Mouse (Mus musculus) urinary bladder, postnatal 36 days (tissue): ENCODE measurements around the gene Dennd6a.
"Not testable (repeated sequence)": the region's sequence is repeated elsewhere in the genome, so short reads cannot be mapped to it uniquely, and the experiment has no call there.

Experiments used
- DNase-seq, 2 experiments: peaks; one replicate each; pipeline ENCODE4 v3.0.0; 2022; ENCODE audit warnings: low spot score in 2 of 2, mixed read lengths in 1 of 2

Dennd6a gene

DNA sequence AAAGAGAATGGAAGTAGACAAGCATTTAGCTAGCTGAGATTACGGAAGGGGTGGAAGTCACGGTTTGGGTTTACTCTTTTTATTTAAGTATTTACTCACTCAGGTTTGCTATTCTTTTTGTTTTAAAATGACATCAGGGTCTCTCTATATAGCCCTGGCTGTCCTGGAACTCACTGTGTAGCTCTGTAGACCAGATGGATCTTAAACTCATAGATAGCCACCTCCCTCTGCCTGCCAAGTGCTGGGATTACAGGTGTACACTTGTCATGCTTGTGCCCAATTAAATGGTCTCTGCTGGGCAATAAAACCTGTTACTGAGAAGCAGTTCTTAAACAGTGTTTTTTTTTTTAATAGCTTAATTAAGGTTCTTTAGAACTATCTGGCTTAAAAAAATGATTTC is 66.3 kb downstream of the Dennd6a start:
- DNase-seq: no peak

DNA sequence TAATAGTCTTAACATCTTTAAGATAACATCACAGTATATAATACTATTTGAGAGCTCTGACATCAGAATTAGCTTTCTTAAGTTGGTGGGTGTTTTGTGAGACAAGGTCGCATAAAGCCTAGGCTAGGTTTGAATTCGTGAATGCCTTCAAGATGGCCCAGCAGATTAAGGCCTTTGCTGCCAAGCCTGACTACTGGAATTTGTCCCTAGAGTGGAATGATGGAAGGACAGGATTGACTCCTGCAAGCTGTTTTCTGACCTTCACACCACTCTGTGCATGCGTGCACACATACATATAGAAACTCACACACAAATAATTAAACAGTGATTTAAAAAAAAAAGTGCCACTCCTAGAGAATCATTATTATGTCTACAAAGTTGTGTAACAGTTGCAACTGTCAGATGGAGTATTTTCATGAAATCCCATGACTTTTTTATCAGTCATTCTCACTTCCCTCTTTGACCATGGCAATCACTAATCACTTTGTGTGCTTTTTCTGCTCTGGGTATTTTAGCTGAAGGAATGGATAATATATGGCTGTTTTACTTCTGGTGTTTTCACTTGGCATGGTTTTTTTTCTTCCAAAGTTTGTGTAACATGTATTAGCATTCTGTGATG is 69.5 kb downstream of the Dennd6a start:
- no peak for DNase-seq

DNA sequence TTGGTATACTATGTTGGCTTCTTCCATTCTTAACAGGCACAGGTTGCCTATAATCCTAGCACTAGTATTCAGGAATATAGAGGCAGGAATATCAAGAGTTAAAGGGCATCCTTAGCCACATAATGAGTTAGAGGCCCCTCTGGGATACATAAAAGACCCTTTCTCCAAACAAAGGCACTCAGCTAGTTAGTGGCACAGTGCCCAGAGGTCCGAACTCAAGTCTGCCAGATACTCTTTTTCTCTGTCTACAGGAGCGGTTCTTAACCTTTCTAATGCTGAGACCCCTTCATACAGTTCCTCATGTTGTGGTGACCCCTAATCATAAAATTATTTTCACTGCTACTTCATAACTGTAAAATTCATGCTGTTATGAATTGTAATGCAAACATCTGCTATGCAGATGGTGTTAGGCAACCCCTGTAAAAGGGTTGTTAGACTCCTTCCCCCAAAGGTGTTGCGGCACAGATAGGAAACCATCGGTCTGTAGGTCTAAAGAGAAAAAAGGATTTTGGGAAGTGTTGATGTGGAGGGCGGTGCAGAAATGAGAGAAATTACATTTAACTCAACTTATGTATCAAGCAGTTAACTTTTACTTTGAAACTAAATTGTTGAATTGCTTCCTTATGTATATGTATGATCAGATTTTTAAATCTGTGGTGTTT is 72.5 kb downstream of the Dennd6a start:
- no peak for DNase-seq

DNA sequence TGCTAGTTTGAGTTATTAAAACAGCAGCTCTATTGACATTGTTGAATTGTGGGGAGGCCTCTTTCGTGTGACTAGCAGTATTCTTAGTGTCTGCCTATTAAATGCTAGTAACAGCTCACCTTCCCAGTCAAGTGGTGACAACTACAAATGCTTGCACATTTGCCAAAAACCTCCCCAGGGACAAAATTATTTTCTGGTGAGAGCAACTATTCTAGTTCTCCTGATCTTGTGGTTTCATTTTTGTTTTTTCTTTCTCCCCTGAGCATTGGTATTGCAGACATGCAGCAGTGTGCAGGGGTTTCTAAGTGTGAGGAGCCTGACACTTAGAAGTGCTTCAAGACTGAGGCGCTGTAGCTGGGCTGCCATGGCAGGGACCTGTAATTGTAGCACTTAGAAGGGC is 74.2 kb downstream of the Dennd6a start:
- DNase-seq: no peak

DNA sequence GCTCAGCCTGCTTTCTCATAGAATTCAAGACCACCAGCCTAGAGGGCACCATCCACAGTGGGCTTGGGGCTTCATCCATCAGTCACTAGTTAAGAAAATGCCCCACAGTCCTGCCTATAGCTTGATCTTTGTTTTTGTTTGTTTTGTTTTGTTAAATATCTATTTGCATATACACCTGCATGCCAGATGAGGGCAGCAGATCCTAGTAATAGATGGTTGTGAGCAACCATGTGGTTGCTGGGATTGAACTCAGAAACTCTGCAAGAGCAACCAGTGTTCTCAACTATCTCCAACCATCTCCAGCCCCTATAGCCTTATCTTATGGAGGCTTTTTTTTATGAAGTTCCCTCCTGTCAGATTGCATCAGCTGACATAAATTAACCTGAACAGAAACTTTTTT is 78.2 kb downstream of the Dennd6a start:
- no peak for DNase-seq

DNA sequence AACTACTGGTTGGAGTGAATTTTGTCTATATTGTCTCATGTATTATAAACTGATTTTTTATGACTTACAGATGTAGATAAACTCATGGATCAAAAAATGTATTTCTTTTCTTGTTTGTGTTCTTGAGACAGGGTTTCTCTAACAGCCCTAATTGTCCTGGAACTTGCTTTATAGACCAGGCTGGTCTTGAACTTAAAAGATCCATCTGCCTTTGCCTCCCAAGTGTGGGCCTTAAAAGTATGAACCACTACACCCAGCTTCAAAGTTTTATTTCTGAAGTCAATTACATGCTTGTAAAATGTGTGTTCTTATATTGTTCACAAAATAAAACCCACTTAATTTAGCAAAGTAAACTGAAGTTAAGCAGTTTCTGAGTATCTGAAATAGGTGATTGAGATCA is 84.5 kb downstream of the Dennd6a start:
- no peak for DNase-seq

DNA sequence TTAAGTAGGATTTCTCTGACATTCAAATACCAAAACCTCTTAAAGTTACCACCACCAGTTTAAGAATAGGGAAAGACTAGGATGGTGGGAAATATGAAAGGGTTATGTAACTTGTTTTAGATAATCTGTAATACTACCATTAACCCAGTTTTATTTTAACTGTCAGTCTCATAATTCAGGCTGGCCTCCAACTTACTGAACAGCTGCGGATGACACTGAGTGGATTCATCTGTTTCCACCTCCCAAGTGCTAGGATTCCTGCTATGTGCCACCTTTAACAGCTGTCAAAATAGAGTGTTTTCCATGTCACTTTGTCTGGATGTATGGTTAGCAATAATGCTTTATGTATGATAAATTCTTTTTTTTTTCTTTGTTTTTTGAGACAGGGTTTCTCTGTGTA is 86.6 kb downstream of the Dennd6a start:
- DNase-seq: no peak

DNA sequence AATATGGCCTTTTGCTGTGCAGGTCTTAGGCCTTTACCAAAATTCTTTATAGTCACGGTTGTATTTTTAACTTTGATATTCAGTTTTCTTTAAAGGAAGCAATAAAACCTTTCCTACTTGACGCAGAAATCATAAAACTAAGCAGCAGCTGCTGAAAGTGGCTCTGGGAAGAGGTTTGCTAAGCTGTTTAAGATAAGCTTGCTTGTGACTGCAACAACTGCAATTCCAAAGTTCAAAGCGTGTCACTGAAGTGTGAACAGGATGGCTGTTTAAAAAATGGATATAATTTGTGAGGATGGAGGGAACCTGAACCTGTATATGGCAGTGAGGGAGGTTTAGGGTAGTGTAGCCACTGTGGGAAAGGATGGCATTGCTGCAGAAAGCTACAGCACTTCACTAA is 88.4 kb downstream of the Dennd6a start:
- DNase-seq: no peak

DNA sequence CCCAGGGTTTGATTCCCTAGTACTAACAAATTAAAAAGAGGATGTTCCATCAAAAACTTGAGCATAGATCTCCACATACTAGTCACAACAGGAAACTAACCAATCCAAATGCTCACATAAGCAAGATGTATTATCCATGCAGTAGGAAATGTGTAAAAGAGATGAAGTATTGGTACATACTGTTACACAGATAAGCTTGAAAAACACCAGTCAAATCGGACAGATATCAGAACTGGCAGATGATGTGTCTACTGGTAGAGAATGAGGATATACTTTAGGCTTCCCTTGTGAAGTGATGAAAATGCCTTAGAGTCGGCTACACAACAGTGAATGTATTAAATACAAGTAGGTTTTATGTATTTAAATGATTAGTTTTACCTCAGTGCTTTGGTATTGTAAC is 88.8 kb downstream of the Dennd6a start:
- DNase-seq: no peak

DNA sequence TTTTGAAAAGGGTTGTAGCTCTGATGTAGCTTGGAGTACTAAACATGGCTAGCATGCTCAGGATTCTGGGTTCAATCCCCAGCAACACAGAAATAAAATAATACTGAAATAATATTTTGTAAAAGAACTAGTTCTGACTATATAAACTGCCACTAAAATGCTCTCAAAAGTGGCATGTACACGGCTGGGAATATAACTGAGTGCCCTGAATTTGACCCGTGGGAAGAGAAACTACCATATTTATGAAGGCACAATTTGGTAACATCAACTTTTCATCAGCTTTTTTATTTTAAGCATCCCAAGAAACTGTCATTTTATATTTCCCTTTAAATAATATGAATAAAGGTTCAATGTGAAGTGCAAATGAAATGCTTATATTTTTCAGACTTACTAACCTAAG is 90.2 kb downstream of the Dennd6a start:
- no peak for DNase-seq

DNA sequence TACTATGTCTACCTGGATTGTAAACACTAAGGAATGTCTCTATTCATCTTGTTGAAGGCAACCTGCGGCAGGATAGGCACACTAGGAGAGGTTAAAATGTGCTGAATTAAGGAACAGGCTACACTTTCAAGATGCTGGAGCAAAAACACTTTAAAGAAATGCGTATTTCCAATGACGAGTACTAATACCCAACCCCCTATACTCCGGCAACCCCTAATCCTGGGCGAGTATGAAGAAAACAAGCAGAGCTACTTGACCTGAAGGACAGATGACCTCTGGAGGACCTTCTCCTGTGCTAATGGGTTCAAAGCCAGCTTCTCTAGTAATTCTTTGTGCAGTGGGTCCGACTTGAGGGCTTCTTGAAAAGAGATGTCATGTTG is 94.3 kb downstream of the Dennd6a start:
- DNase-seq: no peak

DNA sequence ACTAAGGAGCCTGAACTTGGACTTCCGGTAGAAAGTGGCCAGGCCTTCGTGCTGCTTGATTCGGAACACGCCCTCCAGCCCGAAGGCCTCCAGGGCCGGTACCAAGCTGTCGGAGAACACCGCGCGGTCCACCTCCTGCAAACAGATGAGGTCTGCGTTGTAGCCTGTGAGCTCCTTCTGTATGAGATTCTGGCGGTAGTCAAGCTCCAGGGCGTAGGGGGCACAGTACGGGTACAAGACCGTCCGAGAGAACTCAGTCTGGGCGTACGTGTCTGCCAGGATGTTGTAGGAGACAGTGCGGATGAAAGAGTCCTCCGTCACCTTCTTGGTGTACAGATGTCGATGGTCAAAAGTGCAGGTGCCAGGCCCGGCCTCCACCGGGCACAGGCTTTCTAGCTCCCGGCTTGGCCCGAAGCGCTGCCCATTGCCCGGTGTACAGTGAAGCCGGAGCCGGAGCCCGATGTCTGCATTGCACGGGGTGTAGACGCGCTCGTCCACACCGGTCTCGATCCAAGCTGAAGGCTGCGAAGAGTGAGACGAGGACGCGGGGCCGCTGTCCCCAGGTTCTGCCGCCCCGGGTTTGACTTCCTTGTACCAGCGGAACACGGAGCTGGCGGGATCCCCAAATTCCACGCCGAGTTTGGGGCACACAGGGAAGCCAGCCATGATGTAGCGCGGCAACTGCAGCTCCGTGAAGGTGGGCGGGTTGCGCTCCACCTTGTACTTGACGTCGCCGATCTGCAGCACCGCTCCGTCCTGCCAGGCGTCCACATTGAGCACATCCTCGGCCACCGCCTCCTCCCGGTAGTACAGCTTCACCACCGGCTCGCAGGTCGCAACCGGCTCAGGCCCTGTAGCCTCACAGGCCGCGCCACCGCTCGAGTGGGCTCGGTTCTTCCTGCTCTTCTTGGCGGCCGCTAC is 95.0 kb downstream of the Dennd6a start:
- peak; percentile 20 to 27 for DNase-seq

DNA sequence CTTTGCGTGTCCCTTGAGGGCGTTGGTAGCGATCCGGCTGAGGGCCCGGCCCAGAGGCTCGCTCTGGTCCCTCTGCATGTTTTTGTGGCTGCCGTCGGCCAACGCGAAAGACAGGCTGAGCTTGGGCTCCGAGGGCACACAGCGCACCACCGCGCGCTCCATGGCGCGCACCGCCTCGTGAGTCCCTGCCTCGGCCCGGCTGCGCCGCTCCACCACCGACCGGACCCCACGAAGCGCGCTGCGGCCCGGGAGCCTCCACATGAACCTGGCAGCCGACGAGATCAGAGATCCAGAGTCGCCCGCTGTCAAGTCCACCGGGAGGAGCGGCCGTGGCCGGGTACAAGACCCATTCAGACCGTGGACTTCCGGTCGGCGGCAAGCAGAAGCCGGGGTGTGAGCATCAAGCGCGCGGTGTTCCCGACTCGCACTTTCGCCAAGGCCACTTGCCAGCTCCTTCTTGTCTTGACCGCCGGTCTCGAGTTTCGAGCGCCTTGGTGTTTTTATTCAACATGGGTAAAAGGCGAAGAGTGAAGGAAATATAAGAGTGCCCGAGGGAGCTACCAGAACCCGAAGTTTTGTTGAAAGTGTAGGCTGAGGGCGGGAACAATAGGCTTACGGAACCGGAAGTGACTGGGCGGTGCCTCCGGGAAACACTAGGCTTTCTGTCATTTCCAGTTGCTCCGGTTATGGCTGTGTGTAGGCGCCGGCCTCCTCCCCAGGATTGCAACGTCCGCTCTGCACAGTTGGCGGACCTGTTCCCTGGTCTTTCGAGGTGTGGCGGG is 95.8 kb downstream of the Dennd6a start, which contains the start of gene Pde12:
Gene Pde12 (minus strand): TSS at position 592 of the 782 bp plus-strand sequence.
- peak; percentile 85 to 89 for DNase-seq

DNA sequence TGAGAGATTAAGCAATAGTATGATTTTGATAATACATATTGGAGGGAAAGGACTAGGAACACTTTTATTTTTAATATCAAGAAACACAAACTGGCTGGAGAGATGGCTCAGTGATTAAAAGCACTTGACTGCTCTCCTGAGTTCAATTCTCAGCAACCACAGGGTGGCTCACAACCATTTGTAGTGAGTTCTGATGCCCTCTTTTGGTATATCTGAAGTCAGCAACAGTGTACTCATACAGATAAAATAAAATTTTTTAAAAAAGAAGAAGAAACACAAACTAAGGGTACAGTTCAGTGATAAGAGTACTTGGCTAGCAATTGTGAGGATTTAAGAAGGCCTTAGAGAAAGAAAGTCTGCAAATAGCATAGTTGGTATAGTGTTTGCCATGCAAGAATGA is 97.3 kb downstream of the Dennd6a start:
- DNase-seq: no peak

DNA sequence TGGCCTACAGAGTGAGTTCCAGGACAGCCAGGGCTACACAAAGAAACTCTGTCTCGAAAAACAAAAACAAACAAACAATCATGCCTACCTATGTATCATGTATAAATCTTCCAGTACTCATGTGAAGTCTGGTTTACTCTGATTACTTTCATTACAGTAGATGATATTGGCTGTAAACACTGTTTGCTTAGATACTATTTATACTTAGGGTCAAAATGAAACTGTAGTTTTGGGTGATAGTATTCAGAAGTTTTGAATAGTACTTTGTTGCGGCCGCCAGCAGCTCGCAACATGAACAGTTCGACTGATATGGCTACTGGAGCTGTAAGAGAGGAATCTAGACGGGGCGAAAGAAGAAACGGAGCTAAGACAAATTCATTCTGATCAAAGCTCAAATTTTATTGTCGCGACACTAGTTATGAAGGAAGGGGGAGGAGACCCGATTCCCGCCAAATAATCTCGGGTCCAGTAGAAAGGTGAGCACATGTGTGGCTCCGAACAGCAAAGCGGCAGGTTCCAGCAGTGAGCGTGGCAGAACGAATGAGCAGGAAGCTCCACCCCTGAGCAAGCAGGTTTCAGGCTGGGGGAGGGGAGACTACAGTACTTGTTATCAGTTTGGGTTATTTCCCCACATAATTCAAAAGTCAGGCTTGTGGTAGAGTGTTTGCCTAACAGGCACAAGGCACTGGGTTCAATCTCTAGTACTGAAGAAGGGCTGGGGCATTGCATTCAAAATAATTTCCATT is 98.4 kb downstream of the Dennd6a start:
- DNase-seq: not testable (repeated sequence)

DNA sequence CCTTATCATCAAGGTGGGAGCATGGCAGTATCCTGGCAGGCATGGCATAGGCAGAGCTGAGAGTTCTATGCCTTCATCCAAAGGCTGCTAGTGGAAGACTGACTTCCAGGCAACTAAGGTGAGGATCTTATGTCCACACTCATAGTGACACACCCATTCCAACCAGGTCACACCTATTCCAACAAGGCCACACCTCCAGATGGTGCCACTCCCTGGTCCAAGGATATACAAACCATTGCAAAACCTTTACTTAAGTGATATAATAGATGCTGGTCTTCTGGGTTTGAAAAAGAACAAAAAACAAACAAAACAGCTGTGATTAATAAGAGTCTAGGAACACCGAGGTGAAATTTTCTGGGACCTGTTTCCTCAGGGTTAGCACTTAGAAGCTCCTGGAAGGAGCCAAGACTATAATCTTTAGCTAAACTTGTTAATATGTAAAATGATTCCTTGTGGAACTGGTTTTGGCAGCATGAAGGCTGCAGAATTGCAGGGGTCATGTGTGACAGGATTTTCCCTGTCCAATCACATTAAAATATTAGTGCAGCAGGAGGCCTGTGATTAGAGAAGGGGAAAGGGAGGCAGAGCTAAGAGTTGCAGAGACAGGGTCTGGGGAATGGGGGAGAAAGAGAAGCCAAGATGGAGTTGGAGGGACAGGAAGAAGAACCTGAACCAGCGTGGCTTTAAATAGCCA is 101.0 kb downstream of the Dennd6a start:
- DNase-seq: not testable (repeated sequence)

DNA sequence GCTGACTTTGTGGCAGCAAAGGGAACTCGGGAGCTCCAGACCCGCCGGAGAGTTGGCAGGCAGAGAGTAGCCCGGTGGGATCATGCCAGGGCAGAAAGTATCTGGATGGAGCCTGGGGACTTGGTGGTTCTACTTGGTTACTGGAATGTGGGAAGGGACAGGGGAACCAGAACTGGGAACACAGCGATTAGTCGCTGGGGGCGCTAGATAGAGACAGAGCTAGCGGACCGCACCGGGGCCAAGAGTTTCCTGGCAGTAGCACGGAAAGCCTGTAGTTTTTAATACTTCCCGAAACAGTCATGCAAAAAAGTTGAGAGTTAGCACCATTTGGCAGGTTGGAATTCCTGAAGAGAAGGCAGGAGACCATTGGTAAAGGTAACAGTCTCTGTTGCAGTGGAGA is 101.7 kb downstream of the Dennd6a start:
- peak in 1 of 2 experiments; percentile 9 for DNase-seq

DNA sequence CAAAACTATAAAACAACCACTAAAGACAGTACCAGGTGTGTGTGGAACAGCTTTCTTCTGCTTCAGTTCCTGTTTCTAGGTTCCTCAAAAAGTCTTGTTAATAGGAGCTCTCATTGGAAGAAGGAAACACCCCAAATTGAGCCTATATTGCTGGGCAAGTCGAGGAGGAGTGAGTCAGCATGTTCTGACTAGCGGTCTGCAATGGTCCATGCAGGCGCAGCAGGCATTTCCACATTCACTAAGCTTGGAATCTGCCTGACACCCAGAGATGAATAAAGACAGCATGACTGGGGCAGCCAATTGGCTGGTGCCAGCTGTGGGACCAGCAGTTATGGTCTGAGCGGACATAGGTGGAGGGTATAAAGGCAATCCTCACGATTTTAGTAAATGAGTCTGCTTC is 102.1 kb downstream of the Dennd6a start:
- DNase-seq: no peak
